Mouse (Mus musculus): ENCODE results near the gene Fgfr4.

Fgfr4 gene

DNA sequence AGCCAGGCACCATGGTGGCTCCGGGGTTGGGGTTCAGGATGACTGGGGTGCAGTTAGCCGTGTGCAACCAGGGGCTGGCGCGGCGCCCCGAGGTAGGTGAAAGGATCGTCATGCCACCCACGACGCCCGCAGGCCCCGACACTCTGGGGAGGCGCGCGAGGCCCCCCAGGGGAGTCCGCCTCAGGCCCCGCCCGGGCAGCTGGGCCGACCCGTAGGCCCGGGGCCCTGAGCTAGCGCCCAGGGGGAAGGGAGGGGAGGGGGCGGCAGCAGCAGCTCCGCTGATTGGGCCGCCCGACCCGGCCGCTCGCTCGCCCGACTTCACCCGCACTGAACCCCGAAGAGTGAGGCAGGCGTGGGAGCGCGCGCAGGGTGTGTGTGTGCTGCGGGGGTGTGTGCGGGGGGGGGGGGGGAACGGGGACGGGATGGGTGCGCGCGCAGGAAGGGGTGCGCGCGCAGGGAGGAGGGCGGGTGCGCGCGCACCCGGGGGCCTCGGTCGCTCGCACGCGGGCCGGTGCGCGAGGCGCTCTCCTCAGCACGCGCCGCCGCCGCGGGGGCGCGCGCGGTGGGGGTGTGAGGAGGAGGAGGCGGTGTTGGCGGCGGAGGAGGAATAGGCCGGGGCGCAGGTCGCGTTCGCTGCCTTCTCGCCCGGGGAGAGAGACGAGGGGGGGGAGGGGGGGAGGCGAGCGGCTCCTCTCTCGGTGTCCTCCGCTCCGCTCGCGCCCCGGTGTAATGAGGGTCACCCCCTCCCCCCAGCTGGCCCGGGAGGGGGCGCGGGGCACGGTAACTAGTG lies 59.0 kb downstream of the Fgfr4 start:
- DNase-seq, result peak; percentile 89 to 92

DNA sequence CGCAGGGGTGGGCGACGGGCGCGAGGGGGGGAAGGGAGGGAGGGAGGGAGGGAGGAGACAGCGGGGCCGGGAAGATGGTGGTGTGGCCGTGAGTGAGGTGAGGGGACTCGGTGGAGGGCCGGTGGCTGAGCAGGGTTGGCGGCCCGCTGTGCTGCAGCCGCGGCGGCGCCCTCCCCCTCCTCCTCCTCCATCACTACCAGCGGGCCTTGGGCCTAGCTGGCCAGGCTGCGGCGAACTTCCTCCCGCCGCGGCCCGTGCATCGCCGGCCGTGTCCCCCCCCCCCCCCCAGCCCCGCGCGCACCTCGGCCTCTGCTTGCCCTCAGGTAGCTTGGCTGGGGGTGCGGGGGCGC lies 59.5 kb downstream of the Fgfr4 start:
- peak in 1 of 2 experiments; percentile 59 for DNase-seq

- peak; percentile 35 to 74 for DNase-seq
These were observed 60.1 kb downstream of the Fgfr4 start for GRCm38 (mm10) chr13:55212361-55213137.

GRCm38 (mm10) chr13:55213138-55213806 lies 60.8 kb downstream of the Fgfr4 start:
- no peak for DNase-seq
